21 mouse cellular contexts compared by ENCODE assay signal in the genomic region with DNA sequence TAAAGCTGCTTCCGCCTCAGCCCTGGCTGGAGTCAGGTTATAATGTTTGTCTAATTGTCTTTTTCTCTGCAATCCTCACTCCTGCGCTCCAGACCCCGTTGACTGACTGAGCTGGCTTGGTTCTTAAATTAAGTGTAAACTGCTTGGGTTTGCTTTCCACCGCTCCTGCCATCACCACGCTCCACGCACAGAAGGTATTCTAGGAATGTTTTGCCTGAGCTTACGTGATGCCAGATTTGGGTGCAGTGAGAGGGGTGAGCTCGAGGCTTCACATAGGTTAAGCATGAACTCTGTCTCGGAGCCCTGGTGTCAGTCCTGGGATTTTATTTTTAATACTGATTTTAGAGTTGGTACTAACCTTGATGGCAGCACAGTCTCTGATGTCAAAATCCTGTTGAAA. TPM values are rescaled to one million over a fixed set of nuclear protein-coding genes. Genes with fewer than 3 reads are reported as not detected.
DNase-seq lines count a peak whose midpoint lies in the region; ATAC-seq and TF ChIP-seq lines count a peak whose summit lies in the region.
"Had no signal": no experiment of that assay in that cellular context is flagged by ENCODE, and none has a peak within 500 bp of the region (broad histone marks: within the 10 kb centered on the region; RNA-seq: fewer than 3 reads in every experiment).

No protein-coding gene starts in this region.

- ATAC-seq in lung, embryonic 14.5 days (ENCODE audit: insufficient read depth) = peak; percentile 44; the same call in 1 of the 2 replicates
- no peak for ATAC-seq in lung, postnatal 0 days
- peak; percentile 77 for ATAC-seq in kidney, embryonic 14.5 days (ENCODE audit: low FRiP score, low TSS enrichment)
- ATAC-seq: activated CD4-positive, CD25-positive, alpha-beta regulatory T cell, adult 4 months; forebrain, embryonic 13.5 days; hindbrain, embryonic 16.5 days; intestine, postnatal 0 days; midbrain, embryonic 13.5 days had no signal

- WGBS in lung, embryonic 14.5 days = 45% methylated on average over 9 of the region's 9 CpGs
- WGBS in lung, postnatal 0 days = 37% methylated on average over 9 of the region's 9 CpGs
- 28% methylated on average over 9 of the region's 9 CpGs for WGBS in kidney, embryonic 14.5 days

- H3K9me3 ChIP-seq in lung, embryonic 14.5 days (ENCODE audit: low read depth, low read length) = no peaks in the 10 kb centered on the region
- H3K9me3 ChIP-seq in lung, postnatal 0 days (ENCODE audit: low read length) = no peaks in the 10 kb centered on the region
- no peaks in the 10 kb centered on the region for H3K9me3 ChIP-seq in kidney, embryonic 14.5 days (ENCODE audit: control insufficient read depth, low read length)
- H3K9me3 ChIP-seq: forebrain, embryonic 13.5 days; heart, embryonic 10.5 days; limb, embryonic 13.5 days; midbrain, embryonic 13.5 days had no signal

- no peaks in the 10 kb centered on the region for H3K36me3 ChIP-seq in lung, embryonic 14.5 days (ENCODE audit: insufficient read depth)
- H3K36me3 ChIP-seq in lung, postnatal 0 days (ENCODE audit: insufficient read depth, low read length) = no peaks in the 10 kb centered on the region
- H3K36me3 ChIP-seq in kidney, embryonic 14.5 days (ENCODE audit: control insufficient read depth, insufficient read depth, low read length) = no peaks in the 10 kb centered on the region
- H3K36me3 ChIP-seq: limb, embryonic 13.5 days; midbrain, embryonic 13.5 days had no signal

- no peak overlapping the region for H3K4me2 ChIP-seq in lung, embryonic 14.5 days
- no peak overlapping the region for H3K4me2 ChIP-seq in lung, postnatal 0 days (replicated peaks; ENCODE audit: low read depth, low read length)
- peak overlapping the region; percentile 21; the same call in 1 of the 2 replicates for H3K4me2 ChIP-seq in kidney, embryonic 14.5 days (replicated peaks; ENCODE audit: low read depth, low read length)
- H3K4me2 ChIP-seq: forebrain, embryonic 13.5 days; limb, embryonic 13.5 days; midbrain, embryonic 13.5 days had no signal

- H3K27me3 ChIP-seq in lung, embryonic 14.5 days (ENCODE audit: insufficient read depth, low read length) = no peaks in the 10 kb centered on the region
- H3K27me3 ChIP-seq in lung, postnatal 0 days (replicated peaks; ENCODE audit: insufficient read depth, low read length) = no peaks in the 10 kb centered on the region
- no peaks in the 10 kb centered on the region for H3K27me3 ChIP-seq in kidney, embryonic 14.5 days (ENCODE audit: control insufficient read depth, insufficient read depth, low read length)
- H3K27me3 ChIP-seq: limb, embryonic 13.5 days had no signal

- TF ChIP-seq EP300 in lung, postnatal 0 days (IDR thresholded peaks at IDR 0.05) = no peak

- no peak overlapping the region for H3K9ac ChIP-seq in lung, embryonic 14.5 days
- H3K9ac ChIP-seq in lung, postnatal 0 days (replicated peaks; ENCODE audit: low read depth) = no peak overlapping the region
- no peak overlapping the region for H3K9ac ChIP-seq in kidney, embryonic 14.5 days (ENCODE audit: low read depth, low read length)
- H3K9ac ChIP-seq: forebrain, embryonic 13.5 days; limb, embryonic 13.5 days; liver, embryonic 14.5 days; midbrain, embryonic 13.5 days had no signal

- DNase-seq in lung, embryonic 14.5 days = no peak
- no peak for DNase-seq in lung, postnatal 0 days (ENCODE audit: low spot score)
- peak; percentile 16 for DNase-seq in forelimb bud, embryonic 11.5 days (ENCODE audit: low read depth, low spot score)
- DNase-seq in kidney, postnatal 4 days = peak; percentile 41 to 58
- DNase-seq in layer of hippocampus, adult 9-11 months = no peak
- DNase-seq in layer of hippocampus, postnatal 14 days (ENCODE audit: low spot score in 2 of 2) = no peak
- DNase-seq in ovary, adult 18-20 months (ENCODE audit: low spot score) = no peak
- DNase-seq: adrenal gland, postnatal 14 days; cerebellum, postnatal 10 days; gastrocnemius, postnatal 10 days; heart, postnatal 4 days; thymus, postnatal 36 days had no signal

- no peak for TF ChIP-seq CTCF in lung, embryonic 14.5 days (IDR thresholded peaks at IDR 0.05; ENCODE audit: low read depth)
- TF ChIP-seq CTCF in lung, postnatal 0 days (IDR thresholded peaks at IDR 0.05) = no peak

- H3K27ac ChIP-seq in lung, embryonic 14.5 days (ENCODE audit: low read depth) = no peak overlapping the region
- no peak overlapping the region for H3K27ac ChIP-seq in lung, postnatal 0 days (ENCODE audit: low read length)
- 0 out of 2 replicates have a peak overlapping the region, but pooled peaks have one; percentile 30 for H3K27ac ChIP-seq in kidney, embryonic 14.5 days (ENCODE audit: low read depth, low read length)
- H3K27ac ChIP-seq: forebrain, embryonic 13.5 days; heart, embryonic 10.5 days; limb, embryonic 13.5 days; liver, embryonic 14.5 days; midbrain, embryonic 13.5 days had no signal

- no peaks in the 10 kb centered on the region for H3K4me1 ChIP-seq in lung, embryonic 14.5 days (ENCODE audit: insufficient read depth)
- no peaks in the 10 kb centered on the region for H3K4me1 ChIP-seq in lung, postnatal 0 days (ENCODE audit: insufficient read depth, low read depth, low read length)
- H3K4me1 ChIP-seq in kidney, embryonic 14.5 days (ENCODE audit: control insufficient read depth, insufficient read depth, low read length) = no peaks in the 10 kb centered on the region
- H3K4me1 ChIP-seq: forebrain, embryonic 13.5 days; midbrain, embryonic 13.5 days had no signal

- H3K4me3 ChIP-seq in lung, embryonic 14.5 days (ENCODE audit: low read depth, low read length) = no peak overlapping the region
- no peak overlapping the region for H3K4me3 ChIP-seq in lung, postnatal 0 days (ENCODE audit: low read depth, low read length)
- no peak overlapping the region for H3K4me3 ChIP-seq in kidney, embryonic 14.5 days (ENCODE audit: low read length)
- H3K4me3 ChIP-seq: forebrain, embryonic 13.5 days; heart, embryonic 10.5 days; limb, embryonic 13.5 days; midbrain, embryonic 13.5 days had no signal

RNA-seq across cellular contexts. Expression of gene Ly75, which starts 45.2 kb away (rescaled TPM):
- polyA plus RNA-seq in lung, embryonic 14.5 days (2014; fragmentation: Nextera tagmentation; extraction: Ambion mirVana) = 3.4 and 3.8 TPM in 2 replicates
- polyA plus RNA-seq in lung, postnatal 0 days (2015; fragmentation: Nextera tagmentation; extraction: Ambion mirVana) = 1.7 and 2.2 TPM in 2 replicates
- polyA plus RNA-seq in kidney, embryonic 14.5 days (2014; fragmentation: Nextera tagmentation; extraction: Ambion mirVana) = 1.8 and 4.5 TPM in 2 replicates
- 1 to 10 TPM; 5.3 to 6.6 TPM for total RNA-seq in layer of hippocampus, postnatal 14 days (2021)

RNA-seq across cellular contexts. Expression of gene Cd302, which starts 53.6 kb away (rescaled TPM):
- 43.2 and 47.7 TPM in 2 replicates for polyA plus RNA-seq in lung, embryonic 14.5 days (2014; fragmentation: Nextera tagmentation; extraction: Ambion mirVana)
- polyA plus RNA-seq in lung, postnatal 0 days (2015; fragmentation: Nextera tagmentation; extraction: Ambion mirVana) = 74.9 and 87.1 TPM in 2 replicates
- 51.1 and 62.4 TPM in 2 replicates for polyA plus RNA-seq in kidney, embryonic 14.5 days (2014; fragmentation: Nextera tagmentation; extraction: Ambion mirVana)
- total RNA-seq in layer of hippocampus, postnatal 14 days (2021) = 10 to 100 TPM in 1 of 2 experiments, 1 to 10 TPM in 1; 9.3 to 11.7 TPM

Comparison
In these comparisons a context has a peak if more than half of its experiments do, and no peak if none do; other contexts are left out.
1. DNase-seq: peak in forelimb bud, embryonic 11.5 days (single experiment) and kidney, postnatal 4 days (2 of 2); none in lung, embryonic 14.5 days (single experiment), lung, postnatal 0 days (single experiment), layer of hippocampus, adult 9-11 months (single experiment), layer of hippocampus, postnatal 14 days (0 of 2) and ovary, adult 18-20 months (single experiment).